Mouse (Mus musculus) splenic B cell, adult 2 months (primary cell): Measurements from ENCODE around the gene Cep131.

ENCODE experiments used
- DNase-seq: peaks from one replicate; pipeline ENCODE4 v3.0.0-alpha.2; 2011; ENCODE audit warnings: low read depth, low spot score
- H3K27me3 ChIP-seq: 2 replicates; pipeline ENCODE4 v1.6.1; 2012; ENCODE audit warnings: mild to moderate bottlenecking, low read length, moderate library complexity, mixed read lengths; ENCODE audit not compliant: control insufficient read depth, poor library complexity, insufficient read depth, severe bottlenecking
- H3K36me3 ChIP-seq: 2 replicates; pipeline ENCODE4 v1.6.1; 2012; ENCODE audit warnings: mild to moderate bottlenecking, low read length, moderate library complexity, mixed read lengths; ENCODE audit not compliant: control insufficient read depth, poor library complexity, insufficient read depth, severe bottlenecking

The Cep131 gene

GRCm38 (mm10) chr11:120086702-120087152, at the start of gene Cep131:
TSS of gene Cep131 (minus strand) at chr11:120086827.
- DNase-seq: peak; percentile 98
- Histone ChIP-seq H3K27me3 (no peaks in the 10 kb centered on the region), H3K36me3 (peaks cover 4% of the 10 kb centered on the region; the same call in 1 of the 2 replicates)

DNA sequence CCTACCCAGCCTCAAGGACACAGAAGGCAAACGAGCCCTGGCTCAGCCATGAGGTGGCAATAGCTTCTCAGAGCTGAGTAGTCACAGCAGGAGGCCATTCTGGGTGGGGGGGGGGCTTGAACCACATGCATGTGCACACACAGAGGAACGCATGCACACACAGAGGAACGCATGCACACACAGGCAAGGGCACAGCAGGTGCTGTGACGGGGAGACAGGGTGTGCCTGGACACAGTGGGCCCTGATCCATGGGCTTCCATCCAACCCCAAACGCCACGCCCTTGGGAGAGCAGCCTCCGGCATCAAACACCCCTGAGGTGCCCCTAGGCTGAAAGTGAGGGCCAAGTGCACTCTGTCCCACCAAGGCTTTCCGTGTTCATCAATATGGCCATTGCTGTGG, 49.6 kb upstream of the Cep131 start:
- Histone ChIP-seq H3K36me3 (peaks cover 1% of the 10 kb centered on the region; the same call in 1 of the 2 replicates), H3K27me3 (no peaks in the 10 kb centered on the region)
- DNase-seq: no peak

DNA sequence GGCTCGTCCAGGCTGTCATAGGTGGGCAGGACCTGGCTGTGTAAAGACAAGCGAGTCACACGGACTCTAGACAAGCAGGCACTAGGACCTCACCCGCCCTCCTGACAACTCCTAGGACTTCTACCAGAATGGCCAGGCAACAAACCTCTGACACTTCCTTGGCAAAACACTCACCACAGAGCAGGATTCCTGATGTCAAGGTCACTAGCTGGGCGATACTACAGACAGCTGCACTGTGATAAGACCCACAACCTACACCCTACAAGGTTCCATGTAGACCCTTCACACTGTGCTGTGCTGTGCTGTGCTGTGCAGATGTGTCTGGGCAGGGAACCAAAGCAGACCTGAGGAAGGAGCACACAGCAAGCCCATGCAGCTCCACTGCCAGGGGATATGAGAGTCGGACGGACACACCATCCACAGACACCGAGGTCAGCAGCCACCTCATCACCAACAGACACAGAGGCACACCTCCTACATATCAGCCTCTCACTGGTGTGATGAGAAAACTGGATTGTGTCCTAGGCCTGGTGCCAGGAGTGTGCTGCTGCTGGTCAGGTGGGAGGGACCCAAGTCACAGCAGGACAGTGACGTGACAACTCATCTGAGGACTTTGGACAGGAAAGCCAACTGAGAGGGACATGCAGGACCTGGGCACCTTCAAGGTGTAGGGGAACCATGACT, 48.4 kb upstream of the Cep131 start:
- DNase-seq: no peak
- Histone ChIP-seq H3K27me3 (no peaks in the 10 kb centered on the region), H3K36me3 (peaks cover 1% of the 10 kb centered on the region; the same call in 1 of the 2 replicates)

GRCm38 (mm10) chr11:120134148-120134547, 47.5 kb upstream of the Cep131 start:
- peaks cover 1% of the 10 kb centered on the region for H3K36me3 ChIP-seq
- DNase-seq: no peak
- H3K27me3 ChIP-seq: no peaks in the 10 kb centered on the region

GRCm38 (mm10) chr11:120129281-120129680, 42.7 kb upstream of the Cep131 start:
- Histone ChIP-seq H3K27me3 (no peaks in the 10 kb centered on the region), H3K36me3 (peaks cover 12% of the 10 kb centered on the region)
- no peak for DNase-seq

DNA sequence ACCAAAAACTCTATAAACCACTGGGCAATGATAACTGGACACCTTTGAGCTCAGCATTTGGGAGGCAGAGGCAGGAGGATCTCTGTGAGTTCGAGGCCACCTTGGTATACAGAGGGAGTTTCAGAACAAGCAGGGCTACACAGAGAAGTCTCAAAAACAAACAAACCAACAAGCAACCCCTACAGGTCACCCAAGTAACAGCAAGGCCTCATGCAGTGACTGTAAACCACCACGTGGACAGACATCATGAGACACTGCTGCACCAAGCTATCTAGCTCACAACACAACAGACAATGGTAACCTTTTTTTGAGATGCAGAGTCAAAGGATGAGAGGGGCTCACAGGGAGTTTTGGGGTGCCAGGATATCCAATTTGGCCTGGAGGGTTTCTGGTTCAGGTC, 40.2 kb upstream of the Cep131 start:
- peaks cover 12% of the 10 kb centered on the region for H3K36me3 ChIP-seq
- no peak for DNase-seq

GRCm38 (mm10) chr11:120122126-120122525, 35.5 kb upstream of the Cep131 start:
- Histone ChIP-seq H3K36me3 (peaks cover 5% of the 10 kb centered on the region), H3K27me3 (no peaks in the 10 kb centered on the region)
- DNase-seq: no peak

More for the DNA sequence above, 40.2 kb upstream of the Cep131 start:
- no peaks in the 10 kb centered on the region for H3K27me3 ChIP-seq

GRCm38 (mm10) chr11:120120642-120121420, 34.2 kb upstream of the Cep131 start:
- H3K36me3 ChIP-seq: peaks cover 9% of the 10 kb centered on the region
- DNase-seq: peak; percentile 34
- no peaks in the 10 kb centered on the region for H3K27me3 ChIP-seq

- no peaks in the 10 kb centered on the region for H3K27me3 ChIP-seq
- H3K36me3 ChIP-seq: peaks cover 9% of the 10 kb centered on the region
- no peak for DNase-seq
Measured at GRCm38 (mm10) chr11:120119936-120120541, 33.4 kb upstream of the Cep131 start.

- H3K36me3 ChIP-seq: peaks cover 7% of the 10 kb centered on the region
- H3K27me3 ChIP-seq: no peaks in the 10 kb centered on the region
- DNase-seq: no peak
Measured at GRCm38 (mm10) chr11:120119108-120119507, 32.5 kb upstream of the Cep131 start.

DNA sequence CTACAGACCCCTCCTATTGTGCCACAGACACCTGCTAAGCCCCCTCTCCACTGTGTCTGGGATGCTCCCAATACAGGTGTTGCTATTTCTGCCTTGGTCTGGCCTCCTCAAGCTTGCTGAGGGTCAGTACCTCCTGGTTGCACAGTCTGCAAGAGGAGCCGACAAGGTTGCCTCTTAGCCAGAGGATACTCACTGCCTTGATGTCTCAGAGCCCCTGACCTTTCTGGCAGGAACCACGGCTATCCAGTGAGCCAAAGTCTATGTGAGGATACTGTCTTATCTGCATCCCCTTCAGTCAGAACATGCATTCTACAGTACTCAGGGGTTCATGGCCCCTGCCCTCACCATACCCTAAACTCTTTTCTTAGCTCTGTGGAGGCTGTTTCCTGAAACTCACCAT, 31.0 kb upstream of the Cep131 start:
- DNase-seq: no peak
- H3K36me3 ChIP-seq: peaks cover 6% of the 10 kb centered on the region
- no peaks in the 10 kb centered on the region for H3K27me3 ChIP-seq

DNA sequence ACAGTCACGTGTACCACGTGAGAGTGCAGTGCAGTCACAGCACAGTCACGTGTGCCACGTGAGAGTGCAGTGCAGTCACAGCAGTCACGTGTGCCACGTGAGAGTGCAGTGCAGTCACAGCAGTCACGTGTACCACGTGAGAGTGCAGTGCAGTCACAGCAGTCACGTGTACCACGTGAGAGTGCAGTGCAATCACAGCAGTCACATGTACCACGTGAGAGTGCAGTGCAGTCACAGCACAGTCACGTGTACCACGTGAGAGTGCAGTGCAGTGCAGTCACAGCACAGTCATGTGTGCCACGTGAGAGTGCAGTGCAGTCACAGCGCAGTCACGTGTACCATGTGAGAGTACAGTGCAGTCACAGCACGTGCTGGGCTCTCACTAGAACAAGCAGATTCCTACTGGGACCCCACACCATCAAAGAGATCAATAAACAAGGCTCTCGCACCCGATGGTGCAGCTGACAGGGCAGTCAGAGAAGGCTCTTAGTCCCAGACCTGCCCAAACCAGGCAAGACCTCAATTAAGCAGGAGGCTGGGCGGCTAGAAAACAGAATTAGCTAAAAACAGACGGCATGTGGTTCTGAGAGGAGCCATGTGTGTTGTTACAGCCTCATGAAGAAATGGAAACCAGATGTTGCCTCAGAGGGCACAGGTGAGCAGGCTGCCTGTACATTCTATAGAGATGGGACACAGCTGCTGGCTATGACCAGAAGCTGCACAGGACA, 28.0 kb upstream of the Cep131 start:
- peaks cover 11% of the 10 kb centered on the region for H3K36me3 ChIP-seq
- H3K27me3 ChIP-seq: no peaks in the 10 kb centered on the region
- no peak for DNase-seq

- no peaks in the 10 kb centered on the region for H3K27me3 ChIP-seq
- no peak for DNase-seq
- H3K36me3 ChIP-seq: peaks cover 14% of the 10 kb centered on the region
Measured at GRCm38 (mm10) chr11:120112136-120112535, 25.5 kb upstream of the Cep131 start.

- DNase-seq: peak; percentile 74
- no peaks in the 10 kb centered on the region for H3K27me3 ChIP-seq
- H3K36me3 ChIP-seq: peaks cover 12% of the 10 kb centered on the region
Measured at GRCm38 (mm10) chr11:120111033-120111432, 24.4 kb upstream of the Cep131 start.
